In genomic region chr1:131096803-131097699, GRCm38 (mm10) we compare ENCODE assay signal across 8 mouse cellular contexts. TPM values are rescaled to one million over a fixed set of nuclear protein-coding genes. Genes with fewer than 3 reads are reported as not detected.
DNase-seq lines count a peak whose midpoint lies in the region; ATAC-seq and TF ChIP-seq lines count a peak whose summit lies in the region.

No protein-coding gene starts in this region.

- peak overlapping the region; percentile 87 for H3K4me3 ChIP-seq in hindbrain, embryonic 14.5 days (replicated peaks; ENCODE audit: low read length)
- H3K4me3 ChIP-seq in limb, embryonic 14.5 days (replicated peaks; ENCODE audit: low read length) = peak overlapping the region; percentile 93
- H3K4me3 ChIP-seq in midbrain, embryonic 14.5 days (replicated peaks; ENCODE audit: low read depth, low read length) = peak overlapping the region; percentile 90
- peak overlapping the region; percentile 92 for H3K4me3 ChIP-seq in stomach, embryonic 14.5 days (ENCODE audit: low read depth, low read length)

- H3K9me3 ChIP-seq in hindbrain, embryonic 14.5 days (ENCODE audit: control insufficient read depth, low read length) = no peaks in the 10 kb centered on the region
- H3K9me3 ChIP-seq in limb, embryonic 14.5 days (ENCODE audit: control insufficient read depth, low read length) = no peaks in the 10 kb centered on the region
- no peaks in the 10 kb centered on the region for H3K9me3 ChIP-seq in midbrain, embryonic 14.5 days (ENCODE audit: control insufficient read depth, low read length)
- H3K9me3 ChIP-seq in stomach, embryonic 14.5 days (ENCODE audit: control insufficient read depth, low read depth, low read length) = no peaks in the 10 kb centered on the region

- peak; percentile 59 for ATAC-seq in hindbrain, embryonic 14.5 days (ENCODE audit: low FRiP score)
- peak; percentile 82 for ATAC-seq in limb, embryonic 14.5 days (ENCODE audit: low FRiP score, low read depth)
- ATAC-seq in midbrain, embryonic 14.5 days (ENCODE audit: low FRiP score, low TSS enrichment) = peak; percentile 69
- peak; percentile 24 for ATAC-seq in stomach, embryonic 14.5 days (ENCODE audit: insufficient number of reproducible peaks, insufficient read depth, low FRiP score, low read depth)

- DNase-seq in left cerebral cortex, adult 18-20 months (ENCODE audit: low spot score in 2 of 2) = peak; percentile 25 to 45
- DNase-seq in left cerebral cortex, adult 9 months (ENCODE audit: low spot score in 2 of 2) = no peak
- DNase-seq in cerebellum, adult 8-10 months = peak; percentile 42
- DNase-seq in gastrocnemius, adult 18-20 months (ENCODE audit: low spot score) = peak; percentile 66
- DNase-seq in hindbrain, embryonic 14.5 days (ENCODE audit: low spot score) = peak; percentile 58
- DNase-seq in limb, embryonic 14.5 days (ENCODE audit: low spot score) = peak; percentile 64
- peak; percentile 77 for DNase-seq in midbrain, embryonic 14.5 days

- no peaks in the 10 kb centered on the region for H3K36me3 ChIP-seq in hindbrain, embryonic 14.5 days (replicated peaks; ENCODE audit: control insufficient read depth, insufficient read depth)
- no peaks in the 10 kb centered on the region for H3K36me3 ChIP-seq in limb, embryonic 14.5 days (ENCODE audit: control insufficient read depth, insufficient read depth, low read length)
- H3K36me3 ChIP-seq in midbrain, embryonic 14.5 days (ENCODE audit: control insufficient read depth, insufficient read depth, low read length) = no peaks in the 10 kb centered on the region
- no peaks in the 10 kb centered on the region for H3K36me3 ChIP-seq in stomach, embryonic 14.5 days (ENCODE audit: control insufficient read depth, insufficient read depth, low read length)

- WGBS in hindbrain, embryonic 14.5 days = under 1% methylated on average over 92 of the region's 98 CpGs
- under 1% methylated on average over 65 of the region's 98 CpGs for WGBS in limb, embryonic 14.5 days
- WGBS in midbrain, embryonic 14.5 days = under 1% methylated on average over 95 of the region's 98 CpGs
- 1% methylated on average over 89 of the region's 98 CpGs for WGBS in stomach, embryonic 14.5 days

- no peak for TF ChIP-seq POLR2A in limb, embryonic 14.5 days (IDR thresholded peaks at IDR 0.05; ENCODE audit: borderline replicate concordance, extremely low read depth, insufficient read depth, insufficient read length)

- H3K27ac ChIP-seq in hindbrain, embryonic 14.5 days = peak overlapping the region; percentile 81
- H3K27ac ChIP-seq in limb, embryonic 14.5 days (replicated peaks; ENCODE audit: low read depth, low read length) = peak overlapping the region; percentile 90
- H3K27ac ChIP-seq in midbrain, embryonic 14.5 days (replicated peaks; ENCODE audit: low read depth, low read length) = peak overlapping the region; percentile 82
- peak overlapping the region; percentile 96 for H3K27ac ChIP-seq in stomach, embryonic 14.5 days (ENCODE audit: low read length)

- H3K4me2 ChIP-seq in hindbrain, embryonic 14.5 days (replicated peaks) = peak overlapping the region; percentile 76
- peak overlapping the region; percentile 79 for H3K4me2 ChIP-seq in limb, embryonic 14.5 days (replicated peaks; ENCODE audit: low read depth, low read length, severe bottlenecking)
- peak overlapping the region; percentile 80 for H3K4me2 ChIP-seq in midbrain, embryonic 14.5 days (ENCODE audit: low read length)
- H3K4me2 ChIP-seq in stomach, embryonic 14.5 days (replicated peaks; ENCODE audit: low read depth, low read length) = peak overlapping the region; percentile 65

- peak overlapping the region; percentile 86 for H3K9ac ChIP-seq in hindbrain, embryonic 14.5 days
- H3K9ac ChIP-seq in limb, embryonic 14.5 days (ENCODE audit: low read depth, low read length, severe bottlenecking) = peak overlapping the region; percentile 90
- peak overlapping the region; percentile 86 for H3K9ac ChIP-seq in midbrain, embryonic 14.5 days (replicated peaks; ENCODE audit: low read length)
- H3K9ac ChIP-seq in stomach, embryonic 14.5 days (replicated peaks; ENCODE audit: low read depth, low read length) = peak overlapping the region; percentile 97

- H3K4me1 ChIP-seq in hindbrain, embryonic 14.5 days (replicated peaks; ENCODE audit: control insufficient read depth, insufficient read depth, low read length) = peaks cover 29% of the 10 kb centered on the region
- H3K4me1 ChIP-seq in limb, embryonic 14.5 days (ENCODE audit: control insufficient read depth, insufficient read depth, low read length) = peaks cover 15% of the 10 kb centered on the region
- peaks cover 25% of the 10 kb centered on the region for H3K4me1 ChIP-seq in midbrain, embryonic 14.5 days (ENCODE audit: control insufficient read depth, insufficient read depth, low read length)
- H3K4me1 ChIP-seq in stomach, embryonic 14.5 days (ENCODE audit: control insufficient read depth, insufficient read depth, low read length) = peaks cover 37% of the 10 kb centered on the region

- no peaks in the 10 kb centered on the region for H3K27me3 ChIP-seq in hindbrain, embryonic 14.5 days (ENCODE audit: control insufficient read depth, insufficient read depth, low read length)
- no peaks in the 10 kb centered on the region for H3K27me3 ChIP-seq in limb, embryonic 14.5 days (ENCODE audit: control insufficient read depth, insufficient read depth, low read length)
- no peaks in the 10 kb centered on the region for H3K27me3 ChIP-seq in midbrain, embryonic 14.5 days (ENCODE audit: control insufficient read depth, insufficient read depth, low read length)
- no peaks in the 10 kb centered on the region for H3K27me3 ChIP-seq in stomach, embryonic 14.5 days (ENCODE audit: control insufficient read depth, insufficient read depth, low read length)

RNA-seq across cellular contexts. Expression of gene Mapkapk2, which starts 0.6 kb away (rescaled TPM):
- 10 to 100 TPM; 35.8 to 37.2 TPM for total RNA-seq in left cerebral cortex, adult 18-20 months (2021)
- 100 to 1,000 TPM; 217 to 250 TPM for total RNA-seq in gastrocnemius, adult 18-20 months (2021)
- polyA plus RNA-seq in hindbrain, embryonic 14.5 days (2014; fragmentation: Nextera tagmentation; extraction: Ambion mirVana) = 22.5 and 23.7 TPM in 2 replicates
- polyA plus RNA-seq in limb, embryonic 14.5 days (2012; rRNA removed) = 60.9 and 70.0 TPM in 2 replicates
- polyA plus RNA-seq in limb, embryonic 14.5 days (2014; fragmentation: Nextera tagmentation; extraction: Ambion mirVana) = 49.9 and 51.6 TPM in 2 replicates
- 25.0 and 35.0 TPM in 2 replicates for polyA plus RNA-seq in midbrain, embryonic 14.5 days (2014; fragmentation: Nextera tagmentation; extraction: Ambion mirVana)
- polyA plus RNA-seq in stomach, embryonic 14.5 days (2014; fragmentation: Nextera tagmentation; extraction: Ambion mirVana) = 56.5 and 68.4 TPM in 2 replicates

RNA-seq across cellular contexts. Expression of gene Dyrk3, which starts 41.1 kb away (rescaled TPM):
- total RNA-seq in left cerebral cortex, adult 18-20 months (2021) = 10 to 100 TPM; 14.9 to 16.7 TPM
- total RNA-seq in gastrocnemius, adult 18-20 months (2021) = not detected
- polyA plus RNA-seq in hindbrain, embryonic 14.5 days (2014; fragmentation: Nextera tagmentation; extraction: Ambion mirVana) = 14.8 and 18.2 TPM in 2 replicates
- polyA plus RNA-seq in limb, embryonic 14.5 days (2012; rRNA removed) = 1.6 and 1.7 TPM in 2 replicates
- 2.3 and 2.7 TPM in 2 replicates for polyA plus RNA-seq in limb, embryonic 14.5 days (2014; fragmentation: Nextera tagmentation; extraction: Ambion mirVana)
- polyA plus RNA-seq in midbrain, embryonic 14.5 days (2014; fragmentation: Nextera tagmentation; extraction: Ambion mirVana) = 14.8 and 18.7 TPM in 2 replicates
- polyA plus RNA-seq in stomach, embryonic 14.5 days (2014; fragmentation: Nextera tagmentation; extraction: Ambion mirVana) = 3.5 and 4.6 TPM in 2 replicates

RNA-seq across cellular contexts. Expression of gene Eif2d, which starts 55.9 kb away (rescaled TPM):
- 10 to 100 TPM; 35.0 to 37.5 TPM for total RNA-seq in left cerebral cortex, adult 18-20 months (2021)
- 10 to 100 TPM; 25.8 to 28.9 TPM for total RNA-seq in gastrocnemius, adult 18-20 months (2021)
- polyA plus RNA-seq in hindbrain, embryonic 14.5 days (2014; fragmentation: Nextera tagmentation; extraction: Ambion mirVana) = 50.3 TPM in 2 replicates
- 59.8 and 60.7 TPM in 2 replicates for polyA plus RNA-seq in limb, embryonic 14.5 days (2012; rRNA removed)
- 61.9 and 64.8 TPM in 2 replicates for polyA plus RNA-seq in limb, embryonic 14.5 days (2014; fragmentation: Nextera tagmentation; extraction: Ambion mirVana)
- 47.3 and 54.8 TPM in 2 replicates for polyA plus RNA-seq in midbrain, embryonic 14.5 days (2014; fragmentation: Nextera tagmentation; extraction: Ambion mirVana)
- polyA plus RNA-seq in stomach, embryonic 14.5 days (2014; fragmentation: Nextera tagmentation; extraction: Ambion mirVana) = 67.5 and 71.9 TPM in 2 replicates

Comparison
In these comparisons a context has a peak if more than half of its experiments do, and no peak if none do; other contexts are left out.
1. DNase-seq: peak in left cerebral cortex, adult 18-20 months (2 of 2), cerebellum, adult 8-10 months (single experiment), gastrocnemius, adult 18-20 months (single experiment), hindbrain, embryonic 14.5 days (single experiment), limb, embryonic 14.5 days (single experiment) and midbrain, embryonic 14.5 days (single experiment); none in left cerebral cortex, adult 9 months (0 of 2).
2. ATAC-seq: peak in every context shown above with its lines; median percentile 82 in limb, embryonic 14.5 days; 69 in midbrain, embryonic 14.5 days; 59 in hindbrain, embryonic 14.5 days; 24 in stomach, embryonic 14.5 days.
3. Peak in every context shown above with its lines, with median percentiles within 50 percentile points of each other: H3K27ac ChIP-seq, H3K4me2 ChIP-seq, H3K4me3 ChIP-seq and H3K9ac ChIP-seq.